Mouse (Mus musculus) heart, embryonic 13.5 days (tissue): ENCODE results near the gene Olfr1381. TPM values are rescaled to one million over a fixed set of nuclear protein-coding genes. Genes with fewer than 3 reads are reported as not detected.
"Not testable (repeated sequence)": the region's sequence is repeated elsewhere in the genome, so short reads cannot be mapped to it uniquely, and the experiment has no call there.

Experiments
- ATAC-seq: fragments of 200-750 bp; cut with Nextera tagmentation; 2 replicates; pipeline ENCODE4 v1.8.0; 2017; ENCODE audit warnings: moderate TSS enrichment; ENCODE audit not compliant: insufficient number of reproducible peaks, low FRiP score, low TSS enrichment; ENCODE audit errors: extremely low read depth
- H3K27ac ChIP-seq: fragments of 300-500 bp; sonication (generic); replicated peaks from 2 replicates; pipeline ENCODE4 v1.5.1; 2015; ENCODE audit warnings: moderate library complexity, mild to moderate bottlenecking, inconsistent platforms
- H3K27me3 ChIP-seq: fragments of 300-500 bp; sonication (generic); replicated peaks from 2 replicates; pipeline ENCODE4 v1.6.1; 2015; ENCODE audit warnings: mild to moderate bottlenecking, inconsistent platforms
- H3K36me3 ChIP-seq: fragments of 300-500 bp; sonication (generic); 2 replicates; pipeline ENCODE4 v1.6.1; 2015; ENCODE audit warnings: mild to moderate bottlenecking, inconsistent platforms
- H3K4me1 ChIP-seq: fragments of 300-500 bp; sonication (generic); 2 replicates; pipeline ENCODE4 v1.6.1; 2015; ENCODE audit warnings: inconsistent platforms
- H3K4me2 ChIP-seq: fragments of 300-500 bp; sonication (generic); 2 replicates; pipeline ENCODE4 v1.6.1; 2015; ENCODE audit warnings: inconsistent platforms, mild to moderate bottlenecking, moderate library complexity
- H3K4me3 ChIP-seq: fragments of 300-500 bp; sonication (generic); 2 replicates; pipeline ENCODE4 v1.5.1; 2015; ENCODE audit warnings: moderate library complexity, mild to moderate bottlenecking, inconsistent platforms
- H3K9ac ChIP-seq: fragments of 300-500 bp; sonication (generic); 2 replicates; pipeline ENCODE4 v1.6.1; 2015; ENCODE audit warnings: inconsistent platforms, mild to moderate bottlenecking, moderate library complexity
- H3K9me3 ChIP-seq: fragments of 300-500 bp; sonication (generic); 2 replicates; pipeline ENCODE4 v1.6.1; 2016; ENCODE audit warnings: inconsistent platforms
- WGBS: fragments of 180-500 bp; shearing (Covaris S2); methylation state at CpG from one replicate; pipeline ENCODE4 v1.1.7; 2015; ENCODE audit warnings: mixed read lengths; 5-methylcytosine and 5-hydroxymethylcytosine counted together
- polyA plus RNA-seq: library from polyadenylated mRNA; unstranded; fragments of >200 nt; fragmentation: Nextera tagmentation; extraction: Ambion mirVana; gene quantifications from 2 replicates; pipeline ENCODE4 v1.2.1, GENCODE M21; 2015

Olfr1381 gene
- polyA plus RNA-seq, result not detected in 2 replicates

GRCm38 (mm10) chr11:49543149-49543548, at the start of gene Olfr1381:
Gene Olfr1381, plus strand, starts transcription at chr11:49543449.
- H3K27ac ChIP-seq, H3K4me1 ChIP-seq, H3K4me2 ChIP-seq, H3K36me3 ChIP-seq, H3K4me3 ChIP-seq, H3K9me3 ChIP-seq, H3K9ac ChIP-seq, H3K27me3 ChIP-seq, ATAC-seq: not testable (repeated sequence)
- WGBS, result 67% methylated on average over 3 of the region's 3 CpGs

DNA sequence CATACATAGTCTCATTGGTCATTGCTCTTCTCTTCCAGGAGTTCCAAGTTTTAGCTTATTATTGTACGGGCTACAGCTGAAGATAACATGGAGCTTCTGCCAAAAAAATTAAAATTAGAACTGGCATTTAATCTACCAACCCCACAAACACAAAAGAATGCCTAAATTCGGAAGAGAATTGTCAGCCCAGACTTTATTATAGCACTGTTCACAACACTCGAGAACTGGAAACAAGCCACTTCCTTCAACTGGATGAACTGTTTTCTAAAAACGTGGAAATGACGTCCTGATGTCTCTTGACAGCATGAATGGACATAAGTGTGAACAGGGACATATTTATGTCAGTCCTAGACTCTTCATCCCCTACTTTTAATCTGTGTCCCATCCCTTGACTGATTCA, 25.2 kb upstream of the Olfr1381 start:
- no peaks in the 10 kb centered on the region for H3K27me3 ChIP-seq
- 62% methylated on average over 5 of the region's 5 CpGs for WGBS
- no peaks in the 10 kb centered on the region for H3K36me3 ChIP-seq
- no peak overlapping the region for H3K9ac ChIP-seq
- no peak overlapping the region for H3K4me3 ChIP-seq
- no peaks in the 10 kb centered on the region for H3K9me3 ChIP-seq
- no peak overlapping the region for H3K27ac ChIP-seq
- no peak for ATAC-seq
- H3K4me1 ChIP-seq, result no peaks in the 10 kb centered on the region
- no peak overlapping the region for H3K4me2 ChIP-seq

- H3K9me3 ChIP-seq, result no peaks in the 10 kb centered on the region
- H3K4me1 ChIP-seq, result no peaks in the 10 kb centered on the region
- no peak for ATAC-seq
- H3K9ac ChIP-seq, result no peak within 1 kb of the TSS
- no peaks in the 10 kb centered on the region for H3K27me3 ChIP-seq
- no peaks in the 10 kb centered on the region for H3K36me3 ChIP-seq
- no peak within 1 kb of the TSS for H3K27ac ChIP-seq
- H3K4me3 ChIP-seq, result no peak within 1 kb of the TSS
- H3K4me2 ChIP-seq, result no peak within 1 kb of the TSS
Measured at GRCm38 (mm10) chr11:49519348-49519747, 23.9 kb upstream of the Olfr1381 start, which contains the start of gene Olfr1383. Gene Olfr1383, plus strand, starts transcription at chr11:49519648.

DNA sequence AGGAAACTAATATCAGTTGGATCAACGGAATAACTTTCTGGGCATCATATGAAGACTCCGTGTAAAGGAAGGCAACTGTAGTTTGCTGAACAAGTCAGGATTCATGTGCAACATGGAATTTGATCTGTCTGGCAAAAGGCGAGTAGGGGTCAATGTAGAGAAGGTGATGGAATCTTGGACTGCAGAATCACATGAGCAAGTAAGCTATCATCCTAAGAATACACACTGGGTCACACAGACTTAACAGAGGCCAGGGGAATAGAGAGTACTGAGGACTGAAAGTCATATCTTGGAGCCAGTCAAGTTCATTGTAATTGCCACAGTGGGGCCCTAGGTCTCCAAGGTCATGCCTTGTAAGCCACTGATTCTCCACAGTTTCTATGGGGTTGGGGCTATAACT, 15.3 kb upstream of the Olfr1381 start, which contains the start of gene Olfr1382:
Gene Olfr1382, plus strand, starts transcription at position 301 of the 400 bp plus-strand sequence.
- Histone ChIP-seq H3K27ac (no peak within 1 kb of the TSS), H3K36me3 (no peaks in the 10 kb centered on the region), H3K4me1 (no peaks in the 10 kb centered on the region), H3K4me3 (no peak within 1 kb of the TSS), H3K27me3 (no peaks in the 10 kb centered on the region), H3K9ac (no peak within 1 kb of the TSS), H3K9me3 (no peaks in the 10 kb centered on the region), H3K4me2 (no peak within 1 kb of the TSS)
- ATAC-seq, result no peak
- WGBS, result 69% methylated on average over 3 of the region's 3 CpGs

DNA sequence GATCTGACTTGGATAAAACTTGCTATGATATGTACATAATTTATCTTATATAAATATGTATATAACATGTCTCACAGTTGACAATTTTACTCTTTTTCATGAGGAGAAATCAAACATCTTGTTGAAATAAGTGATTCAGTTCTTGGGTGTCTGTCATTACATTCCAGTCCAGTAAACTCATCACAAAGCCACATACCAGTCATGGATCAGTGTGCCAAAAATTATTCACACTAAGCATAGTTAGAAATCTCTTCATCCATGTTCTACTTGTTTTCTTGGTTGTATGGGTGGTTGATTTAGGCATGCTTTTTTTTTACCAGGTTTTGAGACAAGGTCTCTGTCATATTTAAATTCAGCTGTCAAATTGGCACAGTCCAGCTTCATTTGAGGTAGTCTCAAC, 10.5 kb upstream of the Olfr1381 start:
- H3K4me2 ChIP-seq, result no peak overlapping the region
- H3K9me3 ChIP-seq, result no peaks in the 10 kb centered on the region
- H3K4me3 ChIP-seq, result no peak overlapping the region
- H3K27me3 ChIP-seq, result no peaks in the 10 kb centered on the region
- H3K27ac ChIP-seq, result no peak overlapping the region
- H3K9ac ChIP-seq, result no peak overlapping the region
- no peaks in the 10 kb centered on the region for H3K36me3 ChIP-seq
- no peak for ATAC-seq
- H3K4me1 ChIP-seq, result no peaks in the 10 kb centered on the region

- not testable (repeated sequence) for H3K36me3 ChIP-seq, H3K27me3 ChIP-seq, H3K4me1 ChIP-seq, H3K4me2 ChIP-seq, H3K27ac ChIP-seq, H3K9ac ChIP-seq, H3K9me3 ChIP-seq, H3K4me3 ChIP-seq, ATAC-seq
- 83% methylated on average over 2 of the region's 2 CpGs for WGBS
Measured at GRCm38 (mm10) chr11:49536631-49537030, 6.6 kb upstream of the Olfr1381 start.

DNA sequence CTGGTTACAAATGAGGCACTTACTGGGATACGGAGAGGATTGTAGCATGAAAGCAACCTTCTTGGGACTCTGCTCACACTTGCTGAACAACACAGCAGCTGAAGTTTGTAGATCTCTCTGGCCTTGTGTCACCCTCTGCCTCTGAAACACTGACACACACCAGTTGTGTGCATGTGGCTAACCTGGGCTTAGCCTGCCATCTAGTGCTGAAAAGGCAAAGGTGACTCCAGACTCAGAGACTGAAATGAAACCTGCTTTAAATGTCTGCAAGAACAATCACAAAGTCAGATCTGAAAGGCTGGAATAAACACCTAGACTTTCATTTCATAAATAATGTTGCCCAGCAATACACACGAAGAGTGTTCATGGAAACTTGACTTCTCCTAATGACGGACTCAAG, 10.8 kb downstream of the Olfr1381 start:
- ATAC-seq, H3K27me3 ChIP-seq, H3K36me3 ChIP-seq, H3K9ac ChIP-seq, H3K4me3 ChIP-seq, H3K9me3 ChIP-seq, H3K27ac ChIP-seq, H3K4me1 ChIP-seq, H3K4me2 ChIP-seq: not testable (repeated sequence)
- WGBS, result 60% methylated on average over 3 of the region's 3 CpGs

- H3K9ac ChIP-seq, H3K27ac ChIP-seq, H3K4me3 ChIP-seq, H3K9me3 ChIP-seq, H3K4me1 ChIP-seq, H3K4me2 ChIP-seq, H3K36me3 ChIP-seq, ATAC-seq, H3K27me3 ChIP-seq: not testable (repeated sequence)
- WGBS, result 66% methylated on average over 5 of the region's 5 CpGs
Measured at GRCm38 (mm10) chr11:49556578-49556977, 13.3 kb downstream of the Olfr1381 start, which contains the start of gene Olfr1380. Gene Olfr1380, plus strand, starts transcription at chr11:49556878.

DNA sequence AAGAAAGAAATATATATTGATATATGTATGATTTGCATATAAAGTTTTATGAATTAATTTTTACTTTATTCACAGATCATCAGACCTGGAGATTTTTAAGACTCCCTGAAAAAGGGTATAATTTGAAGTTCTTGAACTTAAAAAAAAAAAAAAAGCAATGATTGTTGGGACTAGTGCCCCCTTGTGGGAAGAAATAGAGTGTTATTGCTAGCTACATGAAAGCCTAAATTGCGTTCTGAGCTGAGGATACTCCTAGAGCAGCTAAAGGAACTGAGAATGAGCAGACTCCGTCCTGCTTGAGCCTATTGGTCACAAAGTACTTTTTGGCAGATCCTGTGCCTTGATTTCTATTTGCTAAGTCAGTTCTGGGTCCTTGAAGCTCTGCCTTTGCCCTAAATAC, 31.8 kb downstream of the Olfr1381 start:
- H3K27ac ChIP-seq, H3K9ac ChIP-seq, H3K4me3 ChIP-seq, ATAC-seq, H3K36me3 ChIP-seq, H3K27me3 ChIP-seq, H3K4me2 ChIP-seq, H3K9me3 ChIP-seq, H3K4me1 ChIP-seq: not testable (repeated sequence)
- WGBS, result 42% methylated on average over 2 of the region's 2 CpGs

- not testable (repeated sequence) for H3K4me3 ChIP-seq, H3K27ac ChIP-seq, H3K4me2 ChIP-seq, H3K36me3 ChIP-seq, H3K4me1 ChIP-seq, H3K9me3 ChIP-seq, H3K9ac ChIP-seq, H3K27me3 ChIP-seq, ATAC-seq
- WGBS, result 75% methylated on average over 8 of the region's 8 CpGs
Measured at GRCm38 (mm10) chr11:49580452-49580851, 37.2 kb downstream of the Olfr1381 start.

DNA sequence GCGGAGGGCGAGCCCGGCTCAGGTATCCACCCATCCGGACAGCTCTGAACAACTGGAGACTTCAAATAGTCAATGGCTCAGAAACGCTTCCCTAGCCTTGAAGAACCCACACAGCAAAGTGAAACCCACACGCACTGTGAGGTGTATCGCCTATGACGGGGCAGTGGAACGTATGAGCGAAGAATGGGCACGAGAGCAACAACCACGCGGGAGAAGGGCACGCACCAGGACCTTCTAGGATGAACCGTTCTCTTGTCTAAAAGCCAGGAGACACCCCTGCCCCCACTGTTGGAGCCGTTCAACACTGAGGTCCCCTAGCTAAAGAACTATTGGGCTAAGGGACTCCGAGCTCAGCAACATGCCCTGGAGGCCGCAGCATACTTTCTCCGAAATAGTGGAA, 47.0 kb downstream of the Olfr1381 start:
- no peak overlapping the region for H3K4me2 ChIP-seq
- no peak overlapping the region for H3K4me3 ChIP-seq
- no peak for ATAC-seq
- no peaks in the 10 kb centered on the region for H3K9me3 ChIP-seq
- H3K9ac ChIP-seq, result no peak overlapping the region
- 79% methylated on average over 19 of the region's 19 CpGs for WGBS
- no peaks in the 10 kb centered on the region for H3K36me3 ChIP-seq
- H3K4me1 ChIP-seq, result no peaks in the 10 kb centered on the region
- 0 out of 2 replicates have a peak, but pooled peaks cover 6% of the 10 kb centered on the region for H3K27me3 ChIP-seq
- H3K27ac ChIP-seq, result no peak overlapping the region

DNA sequence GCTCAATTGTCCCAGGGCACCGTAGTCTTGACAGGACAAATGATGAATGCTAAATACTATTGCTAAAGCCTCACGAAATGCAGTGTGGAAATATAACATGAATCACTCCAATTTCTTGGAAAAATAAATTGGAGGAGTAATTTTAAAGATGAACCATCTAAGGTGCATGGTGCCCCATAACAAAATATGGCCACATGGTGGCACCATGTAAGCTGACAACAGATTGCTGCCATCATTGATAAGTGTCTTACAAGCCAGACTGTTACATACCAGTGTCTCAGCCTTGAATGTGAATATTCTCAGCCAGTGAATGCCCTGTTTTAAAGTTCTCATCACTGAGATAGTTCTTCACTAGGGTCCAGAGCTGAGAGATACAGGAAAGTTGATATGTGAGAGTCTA, 53.9 kb downstream of the Olfr1381 start:
- H3K4me1 ChIP-seq, ATAC-seq, H3K9me3 ChIP-seq, H3K27ac ChIP-seq, H3K4me3 ChIP-seq, H3K9ac ChIP-seq, H3K36me3 ChIP-seq, H3K4me2 ChIP-seq, H3K27me3 ChIP-seq: not testable (repeated sequence)
- WGBS, result 57% methylated on average over 2 of the region's 2 CpGs
